Mouse (Mus musculus) heart, embryonic 16.5 days (tissue): ENCODE data around the gene Madd. TPM values are rescaled to one million over a fixed set of nuclear protein-coding genes. Genes with fewer than 3 reads are reported as not detected.

Experiments used
- ATAC-seq: fragments of 200-750 bp; cut with Nextera tagmentation; replicated peaks from 2 replicates; pipeline ENCODE4 v1.8.0; 2017; ENCODE audit warnings: moderate number of reproducible peaks; ENCODE audit not compliant: insufficient read depth, low FRiP score; ENCODE audit errors: extremely low read depth
- H3K27ac ChIP-seq: fragments of 300-500 bp; sonication (generic); 2 replicates; pipeline ENCODE4 v1.5.1; 2014; ENCODE audit warnings: mild to moderate bottlenecking, low read length, control low read depth, moderate library complexity
- H3K27me3 ChIP-seq: fragments of 300-500 bp; sonication (generic); 2 replicates; pipeline ENCODE4 v1.6.1; 2014; ENCODE audit warnings: low read length, mixed read lengths; ENCODE audit not compliant: control insufficient read depth, insufficient read depth
- H3K36me3 ChIP-seq: fragments of 300-500 bp; sonication (generic); 2 replicates; pipeline ENCODE4 v1.6.1; 2014; ENCODE audit not compliant: control insufficient read depth, insufficient read depth
- H3K4me1 ChIP-seq: fragments of 300-500 bp; sonication (generic); 2 replicates; pipeline ENCODE4 v1.6.1; 2014; ENCODE audit warnings: low read length, mixed read lengths; ENCODE audit not compliant: control insufficient read depth, insufficient read depth
- H3K4me2 ChIP-seq: fragments of 300-500 bp; sonication (generic); 2 replicates; pipeline ENCODE4 v1.6.1; 2014; ENCODE audit warnings: low read depth, mild to moderate bottlenecking, control low read depth, low read length
- H3K4me3 ChIP-seq: fragments of 300-500 bp; sonication (generic); 2 replicates; pipeline ENCODE4 v1.5.1; 2014; ENCODE audit warnings: mild to moderate bottlenecking, control low read depth, low read length
- H3K9ac ChIP-seq: fragments of 300-500 bp; sonication (generic); 2 replicates; pipeline ENCODE4 v1.6.1; 2014; ENCODE audit warnings: low read length, control low read depth
- H3K9me3 ChIP-seq: fragments of 300-500 bp; sonication (generic); replicated peaks from 2 replicates; pipeline ENCODE4 v1.6.1; 2016; ENCODE audit warnings: low read length; ENCODE audit not compliant: control insufficient read depth
- WGBS: fragments of 180-500 bp; shearing (Covaris S2); extraction: QIAGEN DNeasy Blood & Tissue Kit; methylation state at CpG from one replicate; pipeline ENCODE4 v1.1.7; 2014; 5-methylcytosine and 5-hydroxymethylcytosine counted together
- polyA plus RNA-seq: library from polyadenylated mRNA; unstranded; fragments of >200 nt; fragmentation: Nextera tagmentation; extraction: Ambion mirVana; gene quantifications from 2 replicates; pipeline ENCODE4 v1.2.1, GENCODE M21; 2015

Gene Madd
- polyA plus RNA-seq = 5.8 and 6.1 TPM in 2 replicates

- 51% methylated on average over 15 of the region's 15 CpGs for WGBS
- ATAC-seq = 0 out of 2 replicates have a peak, but pooled peaks have one; percentile 14
- peak within 1 kb of the TSS; percentile 94 for H3K4me2 ChIP-seq
These were observed at the start of gene Madd for GRCm38 (mm10) chr2:91183711-91184405. TSS of gene Madd (minus strand) at chr2:91183837.

GRCm38 (mm10) chr2:91229735-91230134, 46.1 kb upstream of the Madd start:
- no peak for ATAC-seq
- Histone ChIP-seq H3K9me3 (no peaks in the 10 kb centered on the region), H3K4me3 (no peak overlapping the region), H3K36me3 (no peaks in the 10 kb centered on the region), H3K27me3 (no peaks in the 10 kb centered on the region), H3K4me2 (no peak overlapping the region), H3K9ac (no peak overlapping the region), H3K4me1 (no peaks in the 10 kb centered on the region), H3K27ac (no peak overlapping the region)
- 77% methylated on average over 2 of the region's 2 CpGs for WGBS

More at GRCm38 (mm10) chr2:91183711-91184405, at the start of gene Madd:
- Histone ChIP-seq H3K9ac (peak within 1 kb of the TSS; percentile 81), H3K4me1 (peaks cover 9% of the 10 kb centered on the region), H3K36me3 (no peaks in the 10 kb centered on the region), H3K9me3 (no peaks in the 10 kb centered on the region), H3K27me3 (no peaks in the 10 kb centered on the region), H3K27ac (peak within 1 kb of the TSS; percentile 64), H3K4me3 (peak within 1 kb of the TSS; percentile 92)

GRCm38 (mm10) chr2:91223614-91224013, 40.0 kb upstream of the Madd start:
- 80% methylated on average over 2 of the region's 2 CpGs for WGBS
- Histone ChIP-seq H3K27me3 (no peaks in the 10 kb centered on the region), H3K4me2 (no peak overlapping the region), H3K4me3 (no peak overlapping the region), H3K9ac (no peak overlapping the region), H3K9me3 (no peaks in the 10 kb centered on the region), H3K4me1 (no peaks in the 10 kb centered on the region), H3K27ac (no peak overlapping the region), H3K36me3 (no peaks in the 10 kb centered on the region; the same call in 1 of the 2 replicates)
- no peak for ATAC-seq

DNA sequence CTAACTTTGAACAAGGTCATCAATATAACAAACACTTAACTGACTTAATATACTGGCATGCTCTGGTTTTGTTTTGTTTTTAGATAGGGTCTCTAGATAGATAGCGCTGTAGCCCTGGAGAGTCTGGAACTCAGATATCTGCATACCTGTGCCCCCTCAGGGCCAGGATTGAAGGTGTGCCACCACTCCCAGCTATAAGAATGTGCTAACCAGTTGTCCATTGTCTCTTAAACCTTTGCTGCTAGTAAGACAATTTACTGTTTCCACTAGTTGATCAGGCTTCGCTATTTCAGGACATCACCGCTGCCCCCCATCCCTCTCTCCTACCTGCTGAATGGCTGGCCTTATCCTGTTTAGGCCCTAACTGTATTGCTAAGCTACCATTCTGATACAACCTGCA, 36.9 kb upstream of the Madd start:
- no peak overlapping the region for H3K4me2 ChIP-seq
- no peak for ATAC-seq
- 98% methylated on average over 3 of the region's 3 CpGs for WGBS
- no peak overlapping the region for H3K9ac ChIP-seq
- no peak overlapping the region for H3K27ac ChIP-seq
- no peaks in the 10 kb centered on the region for H3K27me3 ChIP-seq
- H3K4me3 ChIP-seq = no peak overlapping the region
- no peaks in the 10 kb centered on the region; the same call in 1 of the 2 replicates for H3K36me3 ChIP-seq
- H3K9me3 ChIP-seq = no peaks in the 10 kb centered on the region
- 0 out of 2 replicates have a peak, but pooled peaks cover 4% of the 10 kb centered on the region for H3K4me1 ChIP-seq

DNA sequence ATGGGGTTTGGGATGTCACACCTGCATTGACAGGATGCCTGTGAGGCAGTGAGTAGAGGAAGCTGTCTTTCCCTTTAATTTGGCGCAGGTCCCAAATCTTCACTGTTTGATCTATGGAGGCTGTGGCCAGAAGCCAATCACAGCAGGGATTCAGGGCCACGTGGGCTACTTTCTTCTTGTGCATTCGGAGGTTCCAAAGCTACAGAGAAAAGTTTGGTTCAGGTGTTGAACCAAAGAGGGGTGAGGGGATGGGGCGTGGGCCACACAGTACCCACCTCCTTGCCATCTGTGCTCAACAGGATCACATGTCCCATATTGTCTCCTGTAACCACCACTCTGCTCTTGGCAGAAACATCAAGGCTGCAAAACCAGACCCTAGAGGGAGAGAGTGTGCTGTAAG, 33.4 kb upstream of the Madd start:
- Histone ChIP-seq H3K27ac (no peak overlapping the region), H3K9ac (no peak overlapping the region), H3K27me3 (no peaks in the 10 kb centered on the region), H3K4me3 (no peak overlapping the region), H3K9me3 (no peaks in the 10 kb centered on the region), H3K36me3 (peaks cover 6% of the 10 kb centered on the region), H3K4me2 (no peak overlapping the region), H3K4me1 (0 out of 2 replicates have a peak, but pooled peaks cover 4% of the 10 kb centered on the region)
- ATAC-seq = no peak; the same call in 1 of the 2 replicates
- 58% methylated on average over 4 of the region's 4 CpGs for WGBS

- Histone ChIP-seq H3K4me3 (no peak overlapping the region), H3K4me2 (no peak overlapping the region), H3K9me3 (no peaks in the 10 kb centered on the region), H3K9ac (no peak overlapping the region), H3K27ac (no peak overlapping the region), H3K27me3 (no peaks in the 10 kb centered on the region), H3K36me3 (peaks cover 35% of the 10 kb centered on the region), H3K4me1 (0 out of 2 replicates have a peak, but pooled peaks cover 4% of the 10 kb centered on the region)
- no peak for ATAC-seq
These were observed 29.7 kb upstream of the Madd start for GRCm38 (mm10) chr2:91213311-91213710.

DNA sequence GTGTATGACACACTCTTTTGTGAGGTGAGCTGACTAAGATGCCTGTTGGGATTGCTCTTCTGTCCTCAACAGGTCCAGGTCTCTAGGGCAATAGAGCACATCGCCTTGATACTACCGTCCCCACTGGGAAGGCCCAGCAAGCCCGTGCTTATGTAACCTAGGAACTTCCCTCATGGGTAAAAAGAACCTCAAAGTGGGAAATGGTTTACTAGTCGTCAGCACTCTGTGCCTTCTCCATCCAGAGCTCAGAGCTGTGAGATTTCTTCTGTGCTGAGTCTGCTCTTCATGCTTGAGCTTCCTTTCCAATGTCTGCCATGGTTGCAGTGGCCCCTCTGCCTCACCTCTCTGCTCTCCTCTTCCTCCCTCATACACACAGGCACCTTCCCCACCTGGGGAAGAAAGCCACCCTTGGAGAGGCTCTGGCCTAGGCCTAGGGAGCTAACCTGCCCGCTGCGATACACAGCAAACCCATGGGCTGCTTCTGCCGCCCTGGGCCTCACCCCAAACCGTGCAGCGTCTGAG, 22.7 kb upstream of the Madd start:
- H3K36me3 ChIP-seq = peaks cover 51% of the 10 kb centered on the region
- WGBS = 87% methylated on average over 9 of the region's 9 CpGs
- H3K4me1 ChIP-seq = peaks cover 13% of the 10 kb centered on the region; the same call in 1 of the 2 replicates
- no peaks in the 10 kb centered on the region for H3K27me3 ChIP-seq
- no peak overlapping the region for H3K4me2 ChIP-seq
- H3K27ac ChIP-seq = no peak overlapping the region
- H3K9me3 ChIP-seq = no peaks in the 10 kb centered on the region
- no peak overlapping the region for H3K4me3 ChIP-seq
- no peak overlapping the region for H3K9ac ChIP-seq
- ATAC-seq = no peak

GRCm38 (mm10) chr2:91202972-91203656, 19.5 kb upstream of the Madd start:
- Histone ChIP-seq H3K4me2 (peak overlapping the region; percentile 76), H3K36me3 (peaks cover 25% of the 10 kb centered on the region), H3K27me3 (no peaks in the 10 kb centered on the region), H3K9ac (peak overlapping the region; percentile 88), H3K4me3 (peak overlapping the region; percentile 79), H3K27ac (peak overlapping the region; percentile 95), H3K4me1 (peaks cover 13% of the 10 kb centered on the region; the same call in 1 of the 2 replicates), H3K9me3 (no peaks in the 10 kb centered on the region)
- 13% methylated on average over 20 of the region's 20 CpGs for WGBS
- no peak for ATAC-seq
